Mouse (Mus musculus): ENCODE measurements around the gene Serpinb3a.
"Not testable (repeated sequence)": the region's sequence is repeated elsewhere in the genome, so short reads cannot be mapped to it uniquely, and the experiment has no call there.

The Serpinb3a gene

DNA sequence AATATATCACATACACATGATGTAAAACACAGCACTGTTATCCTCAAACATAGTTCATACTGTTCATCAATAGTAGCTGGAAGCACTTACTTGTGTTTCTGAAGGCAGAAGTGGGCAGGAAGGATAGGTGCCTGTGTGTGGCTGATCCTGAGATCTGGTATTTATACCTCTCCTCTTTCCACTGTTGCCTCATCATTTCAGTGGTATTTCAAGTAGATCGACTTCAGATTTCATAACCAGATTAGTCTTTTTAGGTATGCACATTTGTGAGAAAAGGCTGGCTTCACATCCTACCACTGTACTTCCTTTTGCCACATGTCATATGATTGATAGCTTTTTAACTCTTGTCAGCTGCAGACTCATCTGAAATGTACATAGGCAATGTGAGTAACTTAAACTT lies at the start of gene Serpinb3a:
Gene Serpinb3a, minus strand, starts transcription at position 101 of the 400 bp plus-strand sequence.
- in situ Hi-C loops (cut with MboI, MseI): no loop called here

DNA sequence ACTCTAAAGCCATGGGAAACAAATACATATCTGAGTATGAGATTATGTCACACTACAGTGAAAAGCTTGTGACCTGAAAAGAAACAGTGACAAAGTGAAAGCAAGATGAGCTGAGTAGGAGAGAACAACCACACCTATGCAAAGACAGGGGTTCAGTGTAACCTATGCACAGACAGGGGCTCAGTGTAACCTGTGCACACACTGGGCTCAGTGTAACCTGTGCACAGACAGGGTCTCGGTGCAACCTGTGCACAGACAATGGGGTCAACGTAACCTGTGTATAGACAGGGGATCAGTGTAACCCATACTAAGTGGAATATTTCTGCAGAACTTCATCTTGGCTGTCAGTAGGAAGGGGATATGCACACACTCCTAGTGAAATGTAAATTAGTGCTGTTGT lies 46.3 kb upstream of the Serpinb3a start:
- in situ Hi-C loops (cut with MboI, MseI): no loop called here

DNA sequence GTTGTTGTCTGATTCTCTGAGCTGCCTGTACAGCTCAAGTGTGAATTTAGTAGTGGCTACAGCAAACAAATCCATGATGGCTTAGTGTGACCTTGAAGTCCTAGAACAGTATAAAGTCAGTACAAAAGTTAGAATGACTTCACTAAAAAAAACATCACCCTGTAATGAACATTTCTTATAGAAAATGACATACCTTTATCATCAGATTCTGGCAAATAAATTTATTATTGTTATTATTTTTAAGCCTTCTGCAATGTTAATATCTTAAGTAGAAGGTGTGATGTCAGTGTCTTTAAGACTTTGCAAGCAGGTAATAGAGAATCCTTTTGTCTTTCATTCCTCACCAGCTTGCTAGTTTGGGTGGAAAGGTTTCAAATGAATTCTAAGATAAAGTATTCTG lies 31.3 kb upstream of the Serpinb3a start, which contains the start of gene Serpinb3d:
Gene Serpinb3d, minus strand, starts transcription at position 101 of the 400 bp plus-strand sequence.
- in situ Hi-C loops (cut with MboI, MseI): no loop called here

DNA sequence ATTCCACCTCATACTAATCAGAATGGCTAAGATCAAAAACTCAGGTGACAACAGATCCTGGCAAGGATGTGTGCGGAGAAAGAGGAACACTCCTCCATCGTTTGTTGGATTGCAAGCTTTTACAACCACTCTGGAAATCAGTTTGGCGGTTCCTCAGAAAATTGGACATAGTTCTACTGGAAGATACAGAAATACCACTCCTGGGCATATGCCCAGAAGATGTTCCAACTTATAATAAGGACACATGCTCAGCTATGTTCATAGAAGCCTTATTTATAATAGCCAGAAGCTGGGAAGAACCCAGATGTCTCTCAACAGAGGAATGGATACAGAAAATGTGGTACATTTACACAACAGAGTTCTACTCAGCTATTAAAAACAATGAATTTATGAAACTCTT lies 17.9 kb downstream of the Serpinb3a start:
- in situ Hi-C loops (cut with MboI, MseI): not testable (repeated sequence)

DNA sequence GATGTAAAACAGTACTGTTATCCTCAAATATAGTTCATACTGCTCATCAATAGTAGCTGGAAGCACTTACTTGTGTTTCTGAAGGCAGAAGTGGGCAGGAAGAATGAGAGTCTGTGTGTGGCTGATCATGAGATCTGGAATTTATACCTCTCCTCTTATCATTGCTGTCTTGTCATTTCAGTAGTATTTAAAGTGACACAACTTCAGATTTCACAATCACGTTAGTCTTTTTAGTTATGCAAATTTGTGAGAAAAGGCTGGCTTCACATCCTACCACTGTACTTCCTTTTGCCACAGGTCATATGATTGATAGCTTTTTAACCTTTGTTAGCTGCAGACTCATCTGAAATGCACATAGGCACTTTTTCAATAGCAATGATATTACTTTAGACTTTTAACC lies 26.2 kb downstream of the Serpinb3a start:
- in situ Hi-C loops (cut with MboI, MseI): no loop called here

DNA sequence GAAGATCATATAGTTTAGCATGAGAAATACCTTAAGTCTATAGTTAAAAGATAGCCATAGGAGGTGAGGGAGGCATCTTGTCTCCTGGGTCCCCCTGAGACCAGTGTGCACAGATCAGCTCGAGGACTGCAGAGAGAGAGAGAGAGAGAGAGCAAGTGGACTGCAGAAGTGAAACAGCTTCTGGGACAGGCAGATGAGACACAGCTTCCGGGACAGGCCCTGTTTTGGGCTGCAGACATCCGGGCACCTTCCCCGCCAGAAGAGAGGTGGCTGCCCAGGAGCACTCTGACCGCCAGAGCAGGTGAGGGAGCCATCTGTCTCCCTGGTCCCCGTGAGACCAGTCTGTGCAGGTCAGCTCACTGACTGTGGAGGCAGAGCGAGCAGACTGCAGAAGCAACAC lies 36.9 kb downstream of the Serpinb3a start:
- in situ Hi-C loops (cut with MboI, MseI): loop anchor here (25.0 kb wide), 1 partner anchor 472 kb away; no protein-coding TSS in a partner anchor

DNA sequence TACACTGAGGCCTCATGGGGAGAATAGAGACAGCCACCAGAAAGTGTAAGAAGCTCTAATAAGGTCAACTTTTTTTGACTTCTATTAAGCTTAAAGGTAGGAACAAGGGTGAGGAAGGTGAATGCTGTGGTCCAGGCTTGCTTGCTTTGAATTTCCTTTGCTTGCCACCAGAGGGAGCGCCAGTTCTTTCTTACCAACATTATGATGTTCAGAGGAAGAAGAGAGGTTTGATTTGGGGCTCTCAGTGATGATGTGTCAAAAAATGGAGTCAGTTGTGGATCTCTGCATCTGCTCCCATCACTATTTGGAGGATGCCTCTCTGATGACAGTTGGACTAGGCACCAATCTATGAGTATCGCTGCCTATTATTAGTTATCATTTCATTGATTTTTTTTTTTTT lies 37.6 kb downstream of the Serpinb3a start:
- in situ Hi-C loops (cut with MboI, MseI): loop anchor here (25.0 kb wide), 1 partner anchor 473 kb away; no protein-coding TSS in a partner anchor

DNA sequence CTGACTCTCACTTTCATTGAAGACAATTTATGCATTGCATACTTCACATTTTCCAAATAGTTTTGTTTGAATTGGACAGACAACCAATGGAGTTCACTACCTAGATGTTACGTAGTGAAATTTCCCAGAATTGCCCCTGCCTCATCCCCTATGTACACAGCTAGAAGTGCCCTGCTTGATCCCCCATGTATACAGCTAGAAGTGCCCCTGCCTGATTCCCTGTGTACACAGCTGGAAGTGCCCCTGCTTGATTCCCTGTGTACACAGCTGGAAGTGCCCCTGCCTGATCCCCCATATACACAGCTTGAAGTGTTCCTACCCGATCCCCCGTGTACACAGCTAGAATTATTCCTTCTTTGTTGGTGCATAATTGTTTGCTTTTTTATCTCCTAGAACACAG lies 45.8 kb downstream of the Serpinb3a start:
- in situ Hi-C loops (cut with MboI, MseI): loop anchor here (25.0 kb wide), 1 partner anchor 481 kb away; no protein-coding TSS in a partner anchor

DNA sequence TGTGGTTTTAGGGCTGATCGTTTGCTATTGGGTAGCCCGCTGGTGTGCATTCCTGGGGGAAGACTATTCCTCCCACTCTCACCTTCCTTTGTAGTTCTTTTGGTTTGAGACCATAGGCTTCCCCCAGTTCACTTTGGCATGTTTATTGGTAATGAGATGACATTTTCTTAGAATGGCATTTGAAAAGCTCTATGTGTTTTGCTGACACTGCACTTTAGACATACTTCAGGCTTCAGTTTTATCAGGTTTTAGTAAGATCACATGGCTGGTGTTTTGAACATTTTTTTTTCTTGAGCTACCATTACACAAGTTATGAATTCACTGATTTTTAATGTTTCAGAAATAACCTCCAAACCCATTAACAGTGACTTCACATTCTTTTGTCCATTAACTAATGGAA lies 50.3 kb downstream of the Serpinb3a start:
- in situ Hi-C loops (cut with MboI, MseI): loop anchor here (25.0 kb wide), 1 partner anchor 486 kb away; no protein-coding TSS in a partner anchor

DNA sequence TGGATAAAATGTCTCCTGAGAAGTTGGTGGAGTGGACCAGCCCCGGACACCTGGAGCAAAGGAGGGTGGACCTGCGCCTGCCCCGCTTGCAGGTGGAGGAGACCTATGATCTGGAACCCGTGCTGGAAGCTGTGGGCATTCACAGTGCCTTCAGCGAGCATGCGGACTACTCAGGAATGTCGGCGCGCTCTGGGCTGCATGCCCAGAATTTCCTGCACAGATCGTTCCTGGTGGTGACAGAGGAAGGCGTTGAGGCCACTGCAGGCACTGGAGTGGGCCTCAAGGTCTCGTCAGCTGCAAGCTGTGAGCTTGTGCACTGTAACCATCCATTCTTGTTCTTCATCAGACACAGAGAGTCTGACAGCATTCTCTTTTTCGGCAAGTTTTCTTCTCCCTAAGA lies 51.7 kb downstream of the Serpinb3a start:
- in situ Hi-C loops (cut with MboI, MseI): loop anchor here (25.0 kb wide), 1 partner anchor 487 kb away; no protein-coding TSS in a partner anchor

All from regulatory T cell (primary cell).